In the genomic region with DNA sequence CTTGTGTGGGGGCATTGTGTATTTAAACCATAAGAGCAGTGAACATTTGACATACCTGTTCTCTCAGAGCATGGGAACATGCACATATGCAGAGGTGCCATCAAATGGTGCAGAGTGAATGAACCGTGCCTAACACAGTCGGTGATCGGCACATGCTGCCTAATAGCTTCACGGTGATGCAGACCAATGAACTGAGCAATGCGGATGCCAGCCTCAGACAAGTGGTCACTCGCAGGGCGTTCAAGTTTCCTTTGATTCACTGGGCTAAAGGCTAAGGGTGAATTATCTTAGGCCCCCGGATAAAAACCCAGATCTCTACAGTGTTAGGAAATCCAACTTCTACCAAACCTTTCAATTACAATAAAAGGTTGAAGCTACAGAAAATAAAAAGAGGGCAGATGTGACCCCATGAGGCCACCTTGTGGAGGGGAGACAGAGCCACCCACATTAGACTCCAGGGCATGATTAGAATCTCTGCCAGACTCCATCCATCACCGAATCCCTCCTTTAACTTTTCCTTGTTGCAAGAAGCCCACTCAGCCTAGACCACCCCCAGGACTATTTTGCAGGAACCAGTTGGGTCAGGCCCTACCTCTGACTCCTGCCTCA, we compare ENCODE assay signal across 20 mouse cellular contexts. TPM values are rescaled to one million over a fixed set of nuclear protein-coding genes. Genes with fewer than 3 reads are reported as not detected.
A peak's percentile ranks its signal among the peaks of the same experiment; 100 is the strongest.
DNase-seq lines count a peak whose midpoint lies in the region; ATAC-seq and TF ChIP-seq lines count a peak whose summit lies in the region.
"Had no signal": no experiment of that assay in that cellular context is flagged by ENCODE, and none has a peak within 500 bp of the region (broad histone marks: within the 10 kb centered on the region; RNA-seq: fewer than 3 reads in every experiment).

No protein-coding gene starts in this region.

- H3K9me3 ChIP-seq in intestine, embryonic 14.5 days (ENCODE audit: control insufficient read depth, low read length): no peaks in the 10 kb centered on the region
- no peaks in the 10 kb centered on the region for H3K9me3 ChIP-seq in intestine, postnatal 0 days (ENCODE audit: control insufficient read depth)
- no peaks in the 10 kb centered on the region for H3K9me3 ChIP-seq in kidney, postnatal 0 days (replicated peaks; ENCODE audit: low read length)
- H3K9me3 ChIP-seq: embryonic facial prominence, embryonic 12.5 days; forebrain, embryonic 15.5 days; heart, embryonic 13.5 days; hindbrain, embryonic 13.5 days had no signal

- no peak overlapping the region for H3K4me2 ChIP-seq in intestine, embryonic 14.5 days (ENCODE audit: low read length)
- no peak overlapping the region for H3K4me2 ChIP-seq in intestine, postnatal 0 days (replicated peaks; ENCODE audit: low read depth)
- H3K4me2 ChIP-seq in kidney, postnatal 0 days (ENCODE audit: low read length): no peak overlapping the region
- H3K4me2 ChIP-seq: embryonic facial prominence, embryonic 12.5 days; forebrain, embryonic 15.5 days; heart, embryonic 13.5 days; hindbrain, embryonic 13.5 days had no signal

- no peak for TF ChIP-seq CTCF in intestine, postnatal 0 days (IDR thresholded peaks at IDR 0.05; ENCODE audit: low read depth)
- peak; percentile 23; the same call in 1 of the 2 replicates for TF ChIP-seq CTCF in kidney, postnatal 0 days (IDR thresholded peaks at IDR 0.05; ENCODE audit: low read depth)

- H3K4me1 ChIP-seq in intestine, embryonic 14.5 days (replicated peaks; ENCODE audit: control insufficient read depth, insufficient read depth, low read length): peaks cover 6% of the 10 kb centered on the region; the same call in 1 of the 2 replicates
- no peaks in the 10 kb centered on the region; the same call in 1 of the 2 replicates for H3K4me1 ChIP-seq in intestine, postnatal 0 days (replicated peaks; ENCODE audit: control insufficient read depth, insufficient read depth, low read length)
- no peaks in the 10 kb centered on the region for H3K4me1 ChIP-seq in kidney, postnatal 0 days (replicated peaks; ENCODE audit: insufficient read depth, low read length)

- H3K27me3 ChIP-seq in intestine, embryonic 14.5 days (replicated peaks; ENCODE audit: control insufficient read depth, insufficient read depth, low read length): no peaks in the 10 kb centered on the region
- H3K27me3 ChIP-seq in intestine, postnatal 0 days (replicated peaks; ENCODE audit: control insufficient read depth, insufficient read depth, low read length): no peaks in the 10 kb centered on the region
- H3K27me3 ChIP-seq in kidney, postnatal 0 days (ENCODE audit: insufficient read depth, low read length): no peaks in the 10 kb centered on the region
- H3K27me3 ChIP-seq in splenic B cell, adult 2 months (ENCODE audit: control insufficient read depth, insufficient read depth, low read length, poor library complexity, severe bottlenecking): no peaks in the 10 kb centered on the region
- H3K27me3 ChIP-seq: embryonic facial prominence, embryonic 12.5 days; forebrain, embryonic 15.5 days; heart, embryonic 13.5 days; hindbrain, embryonic 13.5 days; Patski had no signal

- H3K27ac ChIP-seq in intestine, embryonic 14.5 days (ENCODE audit: low read depth): no peak overlapping the region
- no peak overlapping the region for H3K27ac ChIP-seq in intestine, postnatal 0 days (ENCODE audit: low read depth, low read length)
- H3K27ac ChIP-seq in kidney, postnatal 0 days: no peak overlapping the region
- H3K27ac ChIP-seq: embryonic facial prominence, embryonic 12.5 days; forebrain, embryonic 15.5 days; heart, embryonic 13.5 days; hindbrain, embryonic 13.5 days; hindbrain, postnatal 0 days had no signal

- ATAC-seq in intestine, embryonic 14.5 days (replicated peaks; ENCODE audit: low FRiP score, low TSS enrichment, low read depth): no peak
- ATAC-seq in intestine, postnatal 0 days: no peak
- no peak for ATAC-seq in kidney, postnatal 0 days (replicated peaks; ENCODE audit: low FRiP score, low read depth)
- ATAC-seq: activated CD4-positive, CD25-positive, alpha-beta regulatory T cell, adult 4 months; forebrain, embryonic 15.5 days; hindbrain, postnatal 0 days; Patski had no signal

- DNase-seq in intestine, embryonic 14.5 days (ENCODE audit: low spot score): peak; percentile 13
- DNase-seq in kidney, postnatal 0 days (ENCODE audit: low spot score): peak; percentile 35
- DNase-seq in kidney, adult 18-20 months: no peak
- DNase-seq in B cell, adult 2 months: peak; percentile 44 to 45
- DNase-seq in splenic B cell, adult 2 months (ENCODE audit: low read depth, low spot score): peak; percentile 25
- DNase-seq in testis, postnatal 10 days (ENCODE audit: low spot score): no peak
- DNase-seq: adrenal gland, postnatal 14 days; cerebellum, adult 11-12 months; cerebellum, adult 9-10 months; cerebellum, postnatal 25 days; gastrocnemius, postnatal 36 days; heart, adult 18-20 months had no signal

- WGBS in intestine, embryonic 14.5 days: 95% methylated on average over 9 of the region's 9 CpGs
- 95% methylated on average over 9 of the region's 9 CpGs for WGBS in intestine, postnatal 0 days
- WGBS in kidney, postnatal 0 days: 35% methylated on average over 9 of the region's 9 CpGs

- H3K36me3 ChIP-seq in intestine, embryonic 14.5 days (ENCODE audit: control insufficient read depth, insufficient read depth, low read length): no peaks in the 10 kb centered on the region
- no peaks in the 10 kb centered on the region for H3K36me3 ChIP-seq in intestine, postnatal 0 days (ENCODE audit: control insufficient read depth, insufficient read depth)
- H3K36me3 ChIP-seq in kidney, postnatal 0 days (ENCODE audit: insufficient read depth, low read length): no peaks in the 10 kb centered on the region
- 0 out of 2 replicates have a peak, but pooled peaks cover 2% of the 10 kb centered on the region for H3K36me3 ChIP-seq in splenic B cell, adult 2 months (ENCODE audit: control insufficient read depth, insufficient read depth, low read length, poor library complexity, severe bottlenecking)
- H3K36me3 ChIP-seq: embryonic facial prominence, embryonic 12.5 days; forebrain, embryonic 15.5 days; heart, embryonic 13.5 days; hindbrain, embryonic 13.5 days had no signal

- no peak overlapping the region for H3K4me3 ChIP-seq in intestine, embryonic 14.5 days (ENCODE audit: low read depth, low read length)
- H3K4me3 ChIP-seq in intestine, postnatal 0 days (ENCODE audit: low read depth, low read length): no peak overlapping the region
- no peak overlapping the region for H3K4me3 ChIP-seq in kidney, postnatal 0 days (replicated peaks; ENCODE audit: low read depth, low read length)
- H3K4me3 ChIP-seq: embryonic facial prominence, embryonic 12.5 days; forebrain, embryonic 15.5 days; heart, embryonic 13.5 days; hindbrain, embryonic 13.5 days had no signal

- H3K9ac ChIP-seq in intestine, embryonic 14.5 days (ENCODE audit: low read length): no peak overlapping the region
- H3K9ac ChIP-seq in intestine, postnatal 0 days (ENCODE audit: low read depth, low read length): no peak overlapping the region
- no peak overlapping the region for H3K9ac ChIP-seq in kidney, postnatal 0 days (ENCODE audit: low read depth, low read length)
- H3K9ac ChIP-seq: embryonic facial prominence, embryonic 12.5 days; forebrain, embryonic 15.5 days; heart, embryonic 13.5 days; hindbrain, embryonic 13.5 days had no signal

RNA-seq across cellular contexts. Expression of gene Amigo2, which starts 31.4 kb away (rescaled TPM):
- polyA plus RNA-seq in intestine, embryonic 14.5 days (2014; fragmentation: Nextera tagmentation; extraction: Ambion mirVana): 6.8 and 7.5 TPM in 2 replicates
- polyA plus RNA-seq in intestine, postnatal 0 days (2015; fragmentation: Nextera tagmentation; extraction: Ambion mirVana): 4.7 and 4.9 TPM in 2 replicates
- polyA plus RNA-seq in kidney, postnatal 0 days (2015; fragmentation: Nextera tagmentation; extraction: Ambion mirVana): 11.8 and 12.2 TPM in 2 replicates

RNA-seq across cellular contexts. Expression of gene Pced1b, which starts 31.5 kb away (rescaled TPM):
- polyA plus RNA-seq in intestine, embryonic 14.5 days (2014; fragmentation: Nextera tagmentation; extraction: Ambion mirVana): 4.9 and 5.7 TPM in 2 replicates
- 1.6 and 1.8 TPM in 2 replicates for polyA plus RNA-seq in intestine, postnatal 0 days (2015; fragmentation: Nextera tagmentation; extraction: Ambion mirVana)
- 6.6 and 8.0 TPM in 2 replicates for polyA plus RNA-seq in kidney, postnatal 0 days (2015; fragmentation: Nextera tagmentation; extraction: Ambion mirVana)

Comparison
In these comparisons a context has a peak if more than half of its experiments do, and no peak if none do; other contexts are left out.
1. DNase-seq: peak in intestine, embryonic 14.5 days (single experiment), kidney, postnatal 0 days (single experiment), B cell, adult 2 months (2 of 2) and splenic B cell, adult 2 months (single experiment); none in kidney, adult 18-20 months (single experiment) and testis, postnatal 10 days (single experiment).